Mouse (Mus musculus): ENCODE results near the gene Sec14l1. TPM values are rescaled to one million over a fixed set of nuclear protein-coding genes. Genes with fewer than 3 reads are reported as not detected.

Gene Sec14l1
- total RNA-seq, 4 experiments from 2014 or later, result 42.6 to 56.1 (median 50.7) TPM

DNA sequence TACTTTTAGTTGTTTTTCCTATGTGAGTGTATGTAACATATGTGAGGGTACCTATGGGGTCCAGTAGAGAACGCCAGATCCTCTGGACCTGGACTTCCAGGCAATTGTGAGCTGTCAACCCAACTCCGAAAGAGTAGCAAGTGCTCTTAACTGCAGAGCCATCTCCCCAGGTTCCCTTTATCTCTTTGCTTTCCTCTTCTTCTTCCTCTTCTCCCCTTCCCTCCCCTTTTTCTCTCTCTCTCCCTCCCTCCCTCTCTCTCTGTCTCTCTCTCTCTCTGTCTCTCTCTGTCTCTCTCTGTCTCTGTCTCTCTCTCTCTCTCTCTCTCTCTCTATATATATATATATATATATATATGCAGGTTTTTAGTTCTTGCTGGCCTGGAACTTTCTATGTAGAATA lies 7.1 kb upstream of the Sec14l1 start:
- DNase-seq (ENCODE audit: low spot score in 2 of 2), result no peak

DNA sequence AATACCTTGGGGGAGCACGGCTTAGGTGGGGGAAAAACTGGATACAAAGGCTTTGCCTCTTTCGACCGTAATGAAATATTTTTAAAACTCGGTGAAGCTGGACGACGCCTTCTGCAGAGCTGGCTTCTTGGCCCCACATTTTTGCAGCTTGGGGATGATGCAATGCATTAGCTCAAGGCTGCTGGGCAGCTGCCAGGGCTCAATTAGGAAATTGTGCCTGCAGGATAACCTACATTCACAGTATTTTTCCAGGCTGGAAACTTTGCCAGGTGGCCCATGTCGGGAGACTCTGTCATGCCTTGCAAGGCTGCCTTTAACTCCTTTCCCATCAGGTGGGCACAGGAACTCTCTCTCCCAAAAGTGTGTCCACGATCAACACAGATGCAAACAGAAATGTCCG lies 6.4 kb upstream of the Sec14l1 start:
- DNase-seq (ENCODE audit: low spot score in 2 of 2), result peak; percentile 75 to 78

DNA sequence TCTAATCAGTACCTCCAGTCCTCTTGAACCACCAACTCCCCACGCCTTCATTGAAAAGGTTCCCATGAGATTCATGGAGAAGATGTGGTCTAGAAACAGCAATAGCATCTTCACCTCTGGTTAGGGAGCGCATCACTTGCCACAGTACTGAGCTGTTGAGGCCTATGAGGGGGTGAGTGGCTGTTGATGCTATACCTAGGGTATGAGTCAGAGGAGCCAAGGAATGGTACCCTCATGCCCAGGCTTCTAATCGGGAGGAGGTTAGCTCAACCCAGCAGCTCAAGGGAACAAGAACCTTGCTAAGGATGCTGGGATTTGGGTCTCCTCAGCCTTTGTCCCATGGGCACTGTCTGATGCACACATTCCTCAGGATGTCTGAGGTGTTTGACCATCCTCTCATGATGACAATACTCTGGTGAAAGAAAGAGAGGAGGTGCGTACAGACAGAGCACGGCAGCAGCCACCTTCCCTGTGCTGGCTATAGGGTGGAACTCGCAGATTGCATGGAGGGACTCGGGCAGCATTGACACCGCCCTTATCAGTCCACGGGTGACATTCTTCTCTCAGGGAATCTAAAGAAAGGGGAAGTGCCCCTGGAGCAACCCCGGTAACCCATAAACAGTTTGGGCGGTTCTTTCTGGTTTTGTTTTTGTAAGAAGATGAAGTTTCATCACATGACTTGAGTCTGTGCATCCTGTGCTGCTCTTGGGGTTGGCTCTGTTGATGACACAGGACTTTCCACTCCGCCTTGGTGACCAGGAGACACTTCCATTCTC lies 5.6 kb upstream of the Sec14l1 start:
- no peak for DNase-seq (ENCODE audit: low spot score in 2 of 2)

DNA sequence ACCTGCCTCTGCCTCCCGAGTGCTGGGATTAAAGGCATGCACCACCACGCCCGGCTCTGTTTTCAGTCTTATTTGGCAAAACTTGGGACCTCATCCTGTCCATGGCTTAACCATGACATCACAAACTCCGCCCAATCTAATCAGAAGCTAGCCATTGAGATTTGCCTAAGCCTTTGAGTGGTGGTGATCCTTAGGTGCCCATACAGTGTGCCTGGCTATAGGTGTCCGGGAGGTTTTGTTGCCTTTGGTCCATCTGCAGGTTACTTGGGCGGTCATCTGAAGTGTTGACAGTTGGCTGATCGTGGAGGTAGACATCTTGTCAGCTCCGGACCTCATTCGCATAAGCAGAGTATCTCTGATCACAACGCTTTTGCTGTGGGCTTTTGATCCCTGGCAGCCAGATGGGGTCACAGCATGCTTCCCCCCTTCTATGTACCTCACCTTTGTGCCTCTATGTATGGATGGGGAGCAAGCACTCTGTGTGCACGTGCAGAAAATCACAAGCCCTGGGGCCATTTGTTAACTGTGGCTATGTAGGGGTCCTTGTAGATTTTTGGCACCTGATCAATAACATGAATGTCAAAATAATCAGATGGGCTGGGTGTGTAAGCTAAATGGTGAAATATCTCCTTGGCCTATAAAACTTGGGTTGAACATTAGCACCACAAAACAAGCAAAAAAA lies 2.9 kb upstream of the Sec14l1 start:
- no peak for DNase-seq (ENCODE audit: low spot score in 2 of 2)

DNA sequence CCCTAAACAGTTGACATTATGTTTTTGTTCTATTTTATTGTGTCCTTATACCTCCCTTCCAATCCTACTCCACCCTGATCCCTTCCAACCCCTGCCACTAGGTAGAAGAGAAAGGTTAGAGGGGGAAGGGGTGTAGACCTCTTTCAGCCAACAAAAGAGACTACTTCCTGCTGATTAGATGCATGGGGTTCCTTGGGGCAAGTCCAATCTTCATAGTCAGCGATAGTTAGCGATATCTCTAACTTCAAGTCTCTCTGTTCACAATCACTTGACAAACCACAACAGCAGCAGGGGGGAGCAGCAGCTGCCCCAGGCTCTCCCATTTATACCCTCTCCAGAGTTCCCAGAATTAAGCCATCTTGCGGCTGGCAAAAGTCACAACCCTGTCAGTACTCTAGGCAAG lies 2.3 kb upstream of the Sec14l1 start:
- no peak for DNase-seq (ENCODE audit: low spot score in 2 of 2)

DNA sequence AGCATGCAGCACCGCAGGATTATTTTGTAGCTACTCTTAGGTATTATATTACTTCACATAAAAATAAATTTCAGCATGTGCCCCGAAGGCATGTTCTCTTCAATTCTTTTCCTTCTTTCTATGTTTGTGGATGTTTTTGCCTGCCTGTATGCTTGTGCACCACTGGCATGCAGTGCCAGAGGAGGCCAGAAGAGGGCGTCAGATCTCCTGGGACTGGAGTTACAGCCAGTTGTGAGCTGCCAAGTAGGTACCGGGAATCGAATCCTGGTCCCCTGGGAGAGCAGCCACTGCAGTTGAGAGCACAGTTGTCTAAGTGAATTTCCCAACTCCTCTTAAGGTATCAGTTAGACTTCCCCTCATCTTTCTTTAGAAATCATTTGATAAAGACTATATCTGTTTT lies 1.6 kb upstream of the Sec14l1 start:
- DNase-seq (ENCODE audit: low spot score in 2 of 2), result no peak

DNA sequence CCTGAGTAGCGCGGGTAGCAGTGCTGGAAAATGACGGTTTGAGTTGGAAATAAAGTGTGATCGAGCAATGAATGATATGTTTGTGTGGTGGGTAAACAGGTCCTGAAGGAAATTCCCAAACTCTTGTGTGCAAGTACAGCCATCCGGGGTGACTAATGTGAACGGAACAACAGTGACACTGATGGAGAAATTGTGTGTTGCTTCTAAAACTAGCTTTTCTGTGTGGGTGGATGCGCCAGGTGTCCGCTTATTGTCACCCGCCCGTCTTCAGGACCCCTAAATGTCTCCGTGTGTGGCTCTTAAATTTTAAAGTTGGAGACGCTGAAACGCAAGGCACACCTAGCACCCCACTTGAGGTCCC lies 757 bp upstream of the Sec14l1 start:
- DNase-seq (ENCODE audit: low spot score in 2 of 2), result no peak

DNA sequence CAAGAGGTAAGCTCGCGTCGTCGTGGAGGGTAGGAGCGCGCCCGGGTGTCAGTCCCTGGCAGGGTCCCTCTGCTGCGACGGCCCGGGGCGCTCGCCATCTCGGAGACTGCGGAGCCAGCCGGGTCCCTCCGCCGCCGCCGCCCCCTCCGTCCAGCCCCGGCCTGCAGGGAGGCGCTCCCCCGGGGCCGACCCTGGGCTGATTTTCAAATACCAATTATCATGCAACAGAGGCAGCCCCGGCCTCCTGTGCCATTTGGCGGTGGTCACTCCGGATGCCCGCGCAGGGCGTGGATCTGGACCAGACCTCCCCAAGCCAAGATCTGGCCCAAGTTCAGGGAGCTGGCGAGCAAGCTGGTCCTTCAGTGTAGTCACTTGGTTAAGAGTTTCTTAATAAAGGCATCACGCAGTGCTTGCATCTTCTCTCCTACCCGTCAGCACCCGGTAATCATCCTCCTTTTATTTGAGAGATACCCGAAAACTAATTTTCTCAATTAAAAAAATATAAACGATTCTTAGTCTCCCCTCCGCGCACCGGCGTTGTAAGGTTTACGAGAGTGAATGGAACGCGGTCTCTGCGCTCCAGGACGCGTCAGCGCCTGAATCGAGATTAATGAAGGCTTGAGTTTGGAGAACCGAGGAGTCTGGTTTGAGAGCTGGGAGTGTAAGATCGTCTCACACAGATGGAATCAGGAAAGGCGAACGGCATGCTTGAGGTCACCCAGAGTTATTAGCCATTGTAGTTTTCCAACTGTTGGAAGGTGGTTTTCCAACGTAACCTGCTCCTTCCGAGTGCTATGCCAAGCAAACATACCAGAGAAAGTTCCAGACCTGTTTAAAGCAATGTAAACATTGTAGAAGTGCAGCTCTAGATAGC lies 615 bp downstream of the Sec14l1 start:
- peak; percentile 67 to 73 for DNase-seq (ENCODE audit: low spot score in 2 of 2)

DNA sequence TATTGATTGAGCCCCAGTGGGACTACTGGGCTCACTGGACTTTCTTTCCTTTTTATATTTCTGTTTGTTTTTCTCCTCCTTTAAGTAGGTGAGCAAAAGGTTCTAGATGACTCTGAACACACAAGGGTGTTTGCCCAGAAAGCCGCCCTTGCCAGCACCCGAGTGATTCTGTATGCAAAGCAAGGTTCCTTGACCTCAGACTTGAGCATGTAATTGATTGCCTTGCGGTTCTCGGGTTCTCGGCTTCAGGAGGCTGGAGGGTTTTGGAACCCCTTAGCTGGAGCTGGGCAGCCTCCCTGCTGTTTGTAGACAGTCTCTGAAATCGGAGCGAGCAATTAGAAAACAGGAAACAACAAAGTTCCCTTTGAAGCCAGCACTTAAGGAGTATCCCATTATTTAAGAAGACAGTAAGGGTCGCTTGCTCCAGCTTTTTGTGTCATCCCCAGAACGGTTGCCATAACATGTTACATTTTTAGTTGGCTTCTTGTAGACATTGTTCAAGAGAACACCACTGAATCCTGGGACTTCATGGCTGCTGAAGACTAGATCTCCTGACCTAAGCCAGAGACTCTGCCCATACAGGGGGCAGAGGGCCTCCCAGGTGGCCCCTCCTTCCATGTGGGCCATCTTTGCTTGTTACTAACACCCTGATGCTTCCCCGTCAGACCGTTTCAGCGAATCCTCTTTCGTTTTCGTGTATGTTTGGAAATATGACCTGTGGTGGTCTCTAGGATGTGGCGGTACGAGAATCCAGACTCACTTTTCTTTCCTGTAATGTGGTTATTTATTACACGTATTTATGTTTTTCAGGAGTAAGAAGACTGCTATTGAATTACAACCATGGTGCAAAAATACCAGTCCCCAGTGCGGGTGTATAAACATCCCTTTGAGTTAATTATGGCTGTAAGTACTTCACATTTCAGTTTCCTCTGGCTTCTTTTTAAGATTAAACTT lies 1.7 kb downstream of the Sec14l1 start:
- no peak for DNase-seq (ENCODE audit: low spot score in 2 of 2)

DNA sequence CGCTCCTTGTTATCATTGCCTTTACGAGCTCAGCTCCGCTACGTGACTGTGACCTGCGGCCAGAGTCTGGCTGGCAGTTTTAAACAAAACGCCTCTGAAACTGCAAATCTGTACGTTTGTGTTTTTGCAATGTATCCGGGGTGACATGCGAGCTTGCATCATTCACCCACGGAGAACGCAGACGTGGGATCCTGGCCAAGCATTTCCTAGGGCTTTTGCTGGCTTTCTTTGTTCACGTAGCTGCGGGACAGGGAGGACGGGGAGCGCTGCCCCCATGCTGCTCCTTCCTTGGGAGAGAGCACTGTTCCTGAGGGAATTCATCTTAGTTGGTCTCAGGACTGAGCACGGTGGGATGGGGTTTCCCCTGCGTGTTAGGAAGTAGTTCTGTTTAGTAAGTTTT lies 2.4 kb downstream of the Sec14l1 start:
- DNase-seq (ENCODE audit: low spot score in 2 of 2), result no peak

DNA sequence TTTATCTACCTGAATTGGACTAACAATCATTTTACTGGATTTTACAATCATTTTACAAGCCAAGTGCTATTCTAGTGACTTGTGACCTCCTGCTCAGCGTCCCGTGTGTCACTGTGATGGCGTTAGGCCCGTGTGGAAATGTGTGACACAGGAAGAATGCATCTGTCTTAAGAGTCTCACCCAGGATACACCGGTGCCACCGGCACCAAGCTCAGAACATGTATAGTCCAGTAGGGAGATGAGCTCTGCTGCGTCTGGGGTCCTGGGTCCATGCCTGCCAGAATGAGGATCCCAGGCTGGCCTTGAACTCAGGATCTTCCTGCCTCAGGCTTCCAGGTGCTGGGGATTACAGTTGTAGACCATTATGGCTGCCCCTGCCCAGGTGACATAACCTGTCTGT lies 2.8 kb downstream of the Sec14l1 start:
- DNase-seq (ENCODE audit: low spot score in 2 of 2), result no peak

DNA sequence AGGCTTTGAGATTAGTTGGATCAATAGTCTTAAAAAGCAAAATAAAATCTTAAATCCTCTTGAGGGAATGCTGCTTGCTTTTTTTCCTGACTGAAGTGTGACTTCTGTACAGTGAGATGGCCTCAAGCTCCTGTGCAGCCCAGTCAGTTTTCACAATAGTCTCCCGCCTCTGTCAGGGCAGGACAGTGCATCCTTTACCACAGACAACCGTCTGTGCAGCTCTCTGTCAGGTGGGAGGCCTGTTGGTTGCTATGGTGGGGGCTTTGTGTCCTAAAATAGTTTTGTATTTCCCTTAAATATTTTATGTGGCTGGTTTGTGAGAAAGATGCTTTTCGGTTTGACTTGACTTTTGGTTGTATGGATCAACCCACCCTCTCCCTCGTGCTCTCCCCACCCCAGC lies 3.3 kb downstream of the Sec14l1 start:
- DNase-seq (ENCODE audit: low spot score in 2 of 2), result no peak

DNA sequence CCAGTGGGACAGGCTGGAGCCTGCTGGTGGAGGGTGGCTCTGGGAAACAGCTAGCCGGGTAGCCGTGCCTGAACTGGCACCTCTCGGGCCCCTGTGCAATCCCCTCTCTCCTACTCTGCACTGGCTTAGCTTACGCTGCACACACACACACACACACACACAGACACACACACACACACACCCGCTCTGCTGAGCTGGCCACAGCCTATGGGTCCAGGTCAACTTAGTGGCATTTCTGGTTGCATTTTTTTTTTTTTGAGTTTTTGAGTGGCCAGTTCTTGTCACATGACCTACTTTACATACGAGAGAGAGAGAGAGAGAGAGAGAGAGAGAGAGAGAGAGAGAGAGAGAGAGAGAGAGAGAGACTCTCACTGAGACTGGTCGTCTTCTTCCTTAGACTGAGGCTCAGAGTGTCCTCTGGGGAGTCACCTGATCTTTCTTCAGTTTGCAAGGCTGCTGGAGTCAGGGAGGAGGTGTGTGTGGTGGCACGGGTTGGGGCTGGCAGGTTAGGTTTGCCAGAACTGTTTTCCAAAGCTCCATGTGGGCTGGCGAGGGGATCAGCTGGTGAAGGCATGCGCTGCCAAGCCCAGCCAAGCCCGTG lies 3.9 kb downstream of the Sec14l1 start:
- no peak for DNase-seq (ENCODE audit: low spot score in 2 of 2)

DNA sequence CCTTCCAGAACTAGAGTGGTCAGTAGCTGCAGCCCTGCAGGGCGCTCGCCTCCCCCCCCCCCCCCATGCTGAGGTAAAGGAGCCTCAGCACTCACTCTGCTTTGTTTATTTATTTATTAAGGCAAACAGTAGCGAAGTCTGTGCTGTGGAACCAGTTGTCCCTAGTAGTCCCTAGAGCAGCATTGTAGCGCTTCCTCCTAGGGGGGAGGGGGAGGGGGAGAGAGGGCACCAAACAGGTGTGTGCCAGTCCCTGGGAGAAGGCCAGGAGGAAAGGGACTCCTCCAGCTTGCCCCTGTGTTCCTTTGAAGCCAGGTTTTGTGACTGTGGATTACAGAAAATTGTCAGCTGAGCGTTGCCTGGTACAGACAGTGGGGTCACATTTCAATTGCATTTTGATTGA lies 4.8 kb downstream of the Sec14l1 start:
- DNase-seq (ENCODE audit: low spot score in 2 of 2), result no peak

DNA sequence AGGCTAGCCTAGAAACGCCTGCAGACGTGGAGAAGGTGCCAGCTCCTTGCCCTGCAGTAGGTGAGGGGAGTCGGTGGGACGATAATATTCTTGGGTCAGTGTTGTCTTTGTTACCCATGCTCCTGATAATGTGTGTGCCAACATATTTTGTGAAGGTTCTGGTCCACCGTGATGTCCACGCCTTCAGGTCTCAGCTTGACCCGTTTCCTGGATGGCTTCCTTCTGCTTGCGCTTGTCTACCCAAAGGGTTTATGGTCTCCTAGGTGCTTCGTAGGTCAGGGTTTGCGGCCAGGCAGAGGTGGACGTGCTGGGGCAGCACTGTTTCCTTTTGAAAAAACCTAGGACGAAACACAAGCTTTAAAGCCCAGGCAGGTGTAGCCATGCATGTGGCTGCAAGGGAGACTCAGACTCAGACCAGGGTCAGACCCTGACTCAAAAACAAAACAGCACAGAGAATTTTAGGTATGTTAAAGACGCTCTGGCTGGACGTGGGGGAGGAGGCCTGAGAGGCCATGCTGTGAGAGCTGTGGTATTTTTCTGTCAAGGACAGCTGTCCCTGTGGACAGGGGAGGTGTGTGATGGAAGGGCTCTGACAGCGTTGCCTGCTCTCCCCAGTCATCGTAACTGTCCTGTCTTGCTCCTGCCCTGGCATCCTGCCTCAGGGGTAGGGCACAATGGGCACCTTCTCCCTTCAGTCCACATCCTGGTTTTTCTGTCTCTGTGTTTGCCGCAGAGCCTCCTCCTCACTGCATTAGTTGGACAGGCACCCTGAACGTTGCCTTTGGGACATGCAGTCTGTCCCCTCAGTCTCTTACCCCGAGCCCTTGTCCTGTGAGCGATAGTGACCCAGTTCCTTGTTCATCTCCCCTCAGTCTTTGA lies 5.6 kb downstream of the Sec14l1 start:
- DNase-seq (ENCODE audit: low spot score in 2 of 2), result no peak

DNA sequence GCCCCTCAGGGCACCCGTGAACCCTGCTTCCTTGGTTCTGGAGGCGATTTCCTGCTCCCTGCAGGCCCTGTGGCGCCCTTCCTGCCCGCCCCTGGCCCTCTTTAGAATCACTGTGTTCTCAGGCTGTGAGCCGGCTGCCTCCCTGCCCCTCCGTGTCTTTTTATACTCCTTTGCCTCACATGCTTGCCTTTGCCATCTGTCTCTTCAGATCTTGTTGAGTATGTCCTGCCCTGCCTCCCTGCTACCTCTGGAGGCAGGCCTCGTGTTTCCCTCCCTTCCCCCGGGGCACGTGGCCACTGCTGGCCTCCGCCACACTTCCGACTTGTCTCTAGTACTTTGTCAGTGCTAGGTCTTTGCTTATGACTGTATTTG lies 6.2 kb downstream of the Sec14l1 start:
- DNase-seq (ENCODE audit: low spot score in 2 of 2), result peak; percentile 62 to 65

DNA sequence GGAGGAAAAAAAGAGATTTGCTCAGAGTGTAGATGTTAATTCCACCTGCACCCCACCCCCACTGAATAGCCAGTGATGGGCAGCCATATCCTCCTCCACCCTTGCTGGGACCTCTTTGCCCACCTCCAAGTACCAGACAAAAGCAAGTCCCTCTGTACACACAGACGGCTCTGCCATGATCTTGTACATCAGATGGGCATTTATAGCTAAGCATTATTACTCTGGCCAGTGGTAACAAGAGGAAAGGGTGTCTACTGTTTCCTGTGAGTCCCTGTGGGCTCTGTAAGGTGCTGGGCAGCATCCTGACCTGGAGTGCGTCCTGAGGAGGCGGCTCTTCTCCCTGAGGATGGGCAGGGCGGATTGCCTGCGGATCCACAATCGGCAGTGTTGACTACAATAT lies 7.0 kb downstream of the Sec14l1 start:
- no peak for DNase-seq (ENCODE audit: low spot score in 2 of 2)

DNA sequence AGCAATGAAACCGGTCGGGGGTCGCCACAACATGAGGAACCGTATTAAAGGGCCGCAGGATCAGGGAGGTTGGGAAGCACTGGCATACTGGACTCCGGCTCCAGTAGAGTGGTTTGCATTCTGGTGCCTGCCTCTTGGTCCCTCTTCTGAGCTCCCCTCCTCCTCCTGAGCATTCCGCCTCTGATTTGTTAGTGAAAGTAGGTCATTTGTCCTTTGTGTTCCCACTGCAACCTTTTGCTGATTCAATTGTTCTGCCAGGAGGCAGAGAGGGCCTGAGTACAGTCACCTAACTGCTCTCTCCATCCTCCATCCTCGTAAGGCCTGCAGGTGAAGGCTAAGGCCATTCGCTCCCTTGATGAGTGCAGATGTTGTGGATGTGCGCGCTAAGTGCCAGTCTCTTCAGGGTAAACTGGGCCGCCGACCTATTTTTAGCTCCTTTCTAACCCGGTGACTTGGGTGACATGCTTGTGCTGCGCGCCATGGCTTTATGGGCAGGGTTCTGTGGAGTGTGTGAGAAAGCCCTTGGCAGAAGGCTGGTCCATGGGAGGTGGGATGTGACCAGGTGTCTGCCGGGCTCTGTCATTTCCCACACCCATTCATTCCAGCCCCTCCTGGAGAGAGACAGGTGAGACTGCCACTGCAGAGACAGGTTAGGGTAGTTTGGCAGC lies 8.6 kb downstream of the Sec14l1 start:
- DNase-seq (ENCODE audit: low spot score in 2 of 2), result no peak

DNA sequence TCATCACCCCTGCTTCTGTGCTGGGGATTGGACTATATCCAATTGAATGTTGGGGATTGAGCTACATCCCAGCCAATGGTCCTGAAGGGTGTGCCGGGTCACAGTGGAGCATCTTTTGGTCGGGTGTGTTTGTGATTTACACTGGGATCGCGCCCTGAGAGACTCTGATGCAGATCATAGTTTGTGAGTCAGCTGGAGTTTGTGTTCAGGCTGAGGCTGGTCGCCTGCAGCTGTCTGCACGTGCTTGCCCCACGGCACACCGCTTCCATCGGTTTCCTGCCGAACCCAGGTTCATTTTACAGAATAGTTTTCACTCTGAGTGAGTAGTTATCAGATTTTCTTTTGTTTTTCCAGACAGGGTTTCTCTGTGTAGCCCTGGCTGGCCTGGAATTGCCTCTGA lies 9.6 kb downstream of the Sec14l1 start:
- DNase-seq (ENCODE audit: low spot score in 2 of 2), result no peak
